ENCODE assay signal across 9 mouse cellular contexts in genomic region chr6:94466508-94467205, GRCm38 (mm10). TPM values are rescaled to one million over a fixed set of nuclear protein-coding genes. Genes with fewer than 3 reads are reported as not detected.
A peak's percentile ranks its signal among the peaks of the same experiment; 100 is the strongest.
DNase-seq lines count a peak whose midpoint lies in the region; ATAC-seq and TF ChIP-seq lines count a peak whose summit lies in the region.
"Had no signal": no experiment of that assay in that cellular context is flagged by ENCODE, and none has a peak within 500 bp of the region (broad histone marks: within the 10 kb centered on the region; RNA-seq: fewer than 3 reads in every experiment).

No protein-coding gene starts in this region.

- no peaks in the 10 kb centered on the region for H3K9me3 ChIP-seq in lung, postnatal 0 days (ENCODE audit: low read length)
- H3K9me3 ChIP-seq: stomach, embryonic 15.5 days had no signal

- H3K4me1 ChIP-seq in bone marrow, adult 2 months (ENCODE audit: control insufficient read depth, insufficient read depth, low read length): no peaks in the 10 kb centered on the region
- H3K4me1 ChIP-seq in lung, postnatal 0 days (ENCODE audit: insufficient read depth, low read depth, low read length): no peaks in the 10 kb centered on the region

- H3K9ac ChIP-seq in lung, postnatal 0 days (replicated peaks; ENCODE audit: low read depth): no peak overlapping the region
- H3K9ac ChIP-seq: stomach, embryonic 15.5 days had no signal

- H3K36me3 ChIP-seq in lung, postnatal 0 days (ENCODE audit: insufficient read depth, low read length): no peaks in the 10 kb centered on the region
- H3K36me3 ChIP-seq: stomach, embryonic 15.5 days had no signal

- no peak for TF ChIP-seq EP300 in lung, postnatal 0 days (IDR thresholded peaks at IDR 0.05)

- H3K27me3 ChIP-seq in lung, postnatal 0 days (replicated peaks; ENCODE audit: insufficient read depth, low read length): no peaks in the 10 kb centered on the region
- H3K27me3 ChIP-seq: stomach, embryonic 15.5 days had no signal

- H3K27ac ChIP-seq in left cerebral cortex, adult 2 months: no peak overlapping the region
- H3K27ac ChIP-seq in bone marrow, adult 2 months (ENCODE audit: control insufficient read depth, insufficient read depth, low read depth, low read length, poor library complexity): no peak overlapping the region
- H3K27ac ChIP-seq in lung, postnatal 0 days (ENCODE audit: low read length): no peak overlapping the region
- H3K27ac ChIP-seq: stomach, embryonic 15.5 days had no signal

- H3K4me3 ChIP-seq in left cerebral cortex, adult 2 months: no peak overlapping the region
- no peak overlapping the region for H3K4me3 ChIP-seq in bone marrow, adult 2 months (replicated peaks; ENCODE audit: control insufficient read depth, low read depth, low read length)
- H3K4me3 ChIP-seq in lung, postnatal 0 days (ENCODE audit: low read depth, low read length): no peak overlapping the region
- H3K4me3 ChIP-seq: stomach, embryonic 15.5 days had no signal

- H3K4me2 ChIP-seq in lung, postnatal 0 days (replicated peaks; ENCODE audit: low read depth, low read length): no peak overlapping the region
- H3K4me2 ChIP-seq: stomach, embryonic 15.5 days had no signal

- peak; percentile 25 for TF ChIP-seq CTCF in left cerebral cortex, adult 2 months (IDR thresholded peaks at IDR 0.05)
- peak; percentile 53; the same call in 1 of the 2 replicates for TF ChIP-seq CTCF in bone marrow, adult 2 months (IDR thresholded peaks at IDR 0.05; ENCODE audit: control insufficient read depth, insufficient read depth, low read length)
- peak; percentile 60 for TF ChIP-seq CTCF in lung, postnatal 0 days (IDR thresholded peaks at IDR 0.05)

- 29% methylated on average over 5 of the region's 5 CpGs for WGBS in bone marrow, adult 2 months
- 14% methylated on average over 5 of the region's 5 CpGs for WGBS in lung, postnatal 0 days

- no peak for ATAC-seq in CD4-positive, CD25-positive, alpha-beta regulatory T cell, adult 4 months
- ATAC-seq in lung, postnatal 0 days: no peak

- intact Hi-C loops in left cerebral cortex, adult 2 months (cut with DNase I): no loop called here
- intact Hi-C loops in left cerebral cortex, postnatal 36 days (cut with DNase I): loop anchor here (10.0 kb wide), 1 partner anchor 182 kb away; the partner anchor contains the start of gene Magi1

- TF ChIP-seq POLR2A in bone marrow, adult 2 months (IDR thresholded peaks at IDR 0.05; ENCODE audit: borderline replicate concordance, control insufficient read depth, low read depth, low read length): no peak

- DNase-seq in CD4-positive, CD25-positive, alpha-beta regulatory T cell, adult 2 months (ENCODE audit: low read depth, low spot score): peak; percentile 35
- peak in 1 of 2 experiments; percentile 12 for DNase-seq in left cerebral cortex, adult 2 months (ENCODE audit: extremely low spot score in 1 of 2, low spot score in 2 of 2)
- no peak for DNase-seq in left cerebral cortex, postnatal 36 days (ENCODE audit: low spot score in 2 of 2)
- DNase-seq in lung, postnatal 0 days (ENCODE audit: low spot score): no peak
- peak; percentile 13 for DNase-seq in yolk sac, embryonic 10.5 days (ENCODE audit: low spot score)
- DNase-seq in frontal cortex, postnatal 10 days (ENCODE audit: low spot score in 2 of 2): no peak

RNA-seq across cellular contexts. Expression of gene Slc25a26, which starts 33.5 kb away (rescaled TPM):
- 1 to 10 TPM; 6.8 to 7.0 TPM for polyA plus RNA-seq in CD4-positive, CD25-positive, alpha-beta regulatory T cell, adult 4 months (2017; shearing (Covaris generic))
- total RNA-seq in left cerebral cortex, adult 2 months (2021): 10 to 100 TPM; 17.1 to 19.3 TPM
- total RNA-seq in left cerebral cortex, postnatal 36 days (2021): 10 to 100 TPM; 16.9 to 18.4 TPM
- polyA plus RNA-seq in bone marrow, adult 2 months (2011; ENCODE audit: insufficient read depth, insufficient read length, low replicate concordance, missing spikeins): 1.4 and 3.0 TPM in 2 replicates
- 5.1 and 5.2 TPM in 2 replicates for polyA plus RNA-seq in lung, postnatal 0 days (2015; fragmentation: Nextera tagmentation; extraction: Ambion mirVana)

Comparison
In these comparisons a context has a peak if more than half of its experiments do, and no peak if none do; other contexts are left out.
1. DNase-seq: peak in CD4-positive, CD25-positive, alpha-beta regulatory T cell, adult 2 months (single experiment) and yolk sac, embryonic 10.5 days (single experiment); none in left cerebral cortex, postnatal 36 days (0 of 2), lung, postnatal 0 days (single experiment) and frontal cortex, postnatal 10 days (0 of 2).
2. Peak in every context shown above with its lines, with median percentiles within 50 percentile points of each other: CTCF ChIP-seq.